Mouse (Mus musculus) forebrain, embryonic 15.5 days (tissue): ENCODE data around the gene Pde9a. TPM values are rescaled to one million over a fixed set of nuclear protein-coding genes. Genes with fewer than 3 reads are reported as not detected.

Experiments used
- ATAC-seq: fragments of 200-750 bp; cut with Nextera tagmentation; replicated peaks from 2 replicates; pipeline ENCODE4 v1.8.0; 2017; ENCODE audit warnings: mild to moderate bottlenecking, moderate TSS enrichment, moderate library complexity
- H3K27ac ChIP-seq: fragments of 300-500 bp; sonication (generic); replicated peaks from 2 replicates; pipeline ENCODE4 v1.5.1; 2015; ENCODE audit warnings: mild to moderate bottlenecking, inconsistent platforms
- H3K27me3 ChIP-seq: fragments of 300-500 bp; sonication (generic); 2 replicates; pipeline ENCODE4 v1.6.1; 2015; ENCODE audit warnings: inconsistent platforms
- H3K36me3 ChIP-seq: fragments of 300-500 bp; sonication (generic); 2 replicates; pipeline ENCODE4 v1.6.1; 2015; ENCODE audit warnings: mild to moderate bottlenecking, inconsistent platforms
- H3K4me1 ChIP-seq: fragments of 300-500 bp; sonication (generic); 2 replicates; pipeline ENCODE4 v1.6.1; 2015; ENCODE audit warnings: inconsistent platforms
- H3K4me2 ChIP-seq: fragments of 300-500 bp; sonication (generic); replicated peaks from 2 replicates; pipeline ENCODE4 v1.6.1; 2015; ENCODE audit warnings: mild to moderate bottlenecking, inconsistent platforms
- H3K4me3 ChIP-seq: fragments of 300-500 bp; sonication (generic); 2 replicates; pipeline ENCODE4 v1.5.1; 2015; ENCODE audit warnings: mild to moderate bottlenecking, inconsistent platforms
- H3K9ac ChIP-seq: fragments of 300-500 bp; sonication (generic); replicated peaks from 2 replicates; pipeline ENCODE4 v1.6.1; 2015; ENCODE audit warnings: mild to moderate bottlenecking, inconsistent platforms
- H3K9me3 ChIP-seq: fragments of 300-500 bp; sonication (generic); 2 replicates; pipeline ENCODE4 v1.6.1; 2016; ENCODE audit warnings: inconsistent platforms
- WGBS: fragments of 180-500 bp; shearing (Covaris S2); methylation state at CpG from one replicate; pipeline ENCODE4 v1.1.7; 2015; ENCODE audit warnings: mixed read lengths; 5-methylcytosine and 5-hydroxymethylcytosine counted together
- polyA plus RNA-seq: library from polyadenylated mRNA; unstranded; fragments of >200 nt; fragmentation: Nextera tagmentation; extraction: Ambion mirVana; gene quantifications from 2 replicates; pipeline ENCODE4 v1.2.1, GENCODE M21; 2015

The Pde9a gene
- polyA plus RNA-seq, 1 experiment from 2014 or later = 59.6 TPM

DNA sequence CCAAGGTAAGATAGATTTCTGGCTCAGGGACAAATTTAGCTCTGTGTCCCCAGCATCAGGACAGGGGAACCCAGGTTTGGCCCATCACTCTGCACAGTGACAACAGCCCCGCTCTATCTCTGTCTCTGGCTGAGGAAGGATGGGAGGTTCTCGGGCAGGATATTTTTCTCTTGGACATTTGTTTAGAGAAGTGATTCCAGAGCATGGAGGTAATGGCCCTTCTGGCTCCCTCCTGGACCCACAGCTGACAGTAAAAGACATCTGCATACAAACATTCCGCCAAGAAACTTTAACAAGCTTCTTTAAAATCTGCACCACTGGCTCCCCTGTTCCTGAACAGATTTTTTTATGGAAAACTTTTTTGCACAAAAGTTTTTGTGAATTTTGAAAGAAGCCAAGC, 67.5 kb downstream of the Pde9a start:
- Histone ChIP-seq H3K27ac (no peak overlapping the region), H3K36me3 (peaks cover 19% of the 10 kb centered on the region; the same call in 1 of the 2 replicates), H3K9ac (no peak overlapping the region), H3K4me1 (peaks cover 29% of the 10 kb centered on the region), H3K27me3 (no peaks in the 10 kb centered on the region), H3K9me3 (no peaks in the 10 kb centered on the region), H3K4me2 (no peak overlapping the region), H3K4me3 (no peak overlapping the region)
- WGBS = 90% methylated on average over 3 of the region's 3 CpGs
- ATAC-seq = no peak

DNA sequence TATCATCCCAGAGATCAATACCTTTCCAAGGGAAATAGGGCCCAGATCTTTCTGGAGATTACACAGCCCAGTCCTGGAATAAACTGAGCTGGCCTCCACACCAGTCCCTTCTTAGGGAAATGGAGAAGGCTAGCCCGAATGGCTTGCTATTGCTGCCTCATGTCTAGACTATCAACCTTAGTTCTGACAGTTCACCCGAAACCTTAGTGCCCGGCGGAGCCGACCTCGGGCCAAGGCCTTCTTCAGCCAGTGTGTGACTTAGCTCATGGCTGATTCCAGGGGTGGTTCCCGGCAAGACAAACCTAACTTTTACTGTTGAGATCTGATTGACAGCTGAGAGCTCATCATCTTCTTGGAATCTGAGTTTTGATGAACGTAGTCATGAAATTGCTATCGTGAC, 68.0 kb downstream of the Pde9a start:
- no peak overlapping the region for H3K9ac ChIP-seq
- 92% methylated on average over 9 of the region's 9 CpGs for WGBS
- H3K9me3 ChIP-seq = no peaks in the 10 kb centered on the region
- ATAC-seq = no peak
- H3K4me3 ChIP-seq = no peak overlapping the region
- H3K27ac ChIP-seq = no peak overlapping the region
- no peaks in the 10 kb centered on the region for H3K27me3 ChIP-seq
- H3K4me2 ChIP-seq = no peak overlapping the region
- H3K4me1 ChIP-seq = peaks cover 29% of the 10 kb centered on the region
- peaks cover 23% of the 10 kb centered on the region; the same call in 1 of the 2 replicates for H3K36me3 ChIP-seq

DNA sequence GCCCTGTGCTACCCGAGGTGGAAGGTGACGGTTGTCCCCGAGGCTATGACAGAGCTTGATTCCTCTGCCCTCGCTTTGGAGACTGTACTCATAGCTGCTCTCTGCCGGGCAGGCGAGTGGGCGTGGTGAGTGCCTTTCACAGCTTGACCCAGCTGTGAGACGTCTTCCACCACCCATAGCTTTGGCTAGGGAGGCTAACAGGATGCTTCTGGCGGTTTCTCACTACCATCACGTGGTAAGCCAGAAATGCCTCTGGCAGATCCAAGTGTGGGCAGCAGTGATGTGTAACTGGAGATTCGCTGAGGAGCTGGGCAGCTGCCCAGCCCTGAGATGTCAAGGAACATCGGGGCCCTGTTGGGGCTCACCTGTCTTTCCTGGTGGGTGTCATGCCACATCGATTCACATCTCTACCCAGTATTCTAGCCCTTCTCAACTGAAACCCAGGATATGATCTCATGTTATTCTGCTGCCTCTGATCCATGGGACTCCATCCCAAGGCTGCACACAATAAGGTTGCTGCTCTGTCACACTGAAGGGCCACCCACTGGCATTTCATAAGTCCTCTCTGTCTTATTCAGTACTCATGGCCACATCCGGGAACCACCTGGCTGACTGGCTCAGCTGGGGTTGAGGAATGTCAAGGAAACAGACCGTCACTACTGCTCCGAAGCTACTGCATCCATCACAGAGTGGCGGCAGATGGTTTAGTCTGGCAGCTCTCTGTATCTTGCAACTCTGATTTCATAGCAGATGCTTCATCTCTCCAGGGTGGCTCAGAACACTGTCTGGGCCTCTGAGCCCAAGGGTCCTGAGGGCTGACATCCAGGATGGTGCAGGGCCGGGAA, 70.9 kb downstream of the Pde9a start:
- WGBS = 72% methylated on average over 18 of the region's 18 CpGs
- peaks cover 10% of the 10 kb centered on the region; the same call in 1 of the 2 replicates for H3K4me1 ChIP-seq
- H3K36me3 ChIP-seq = peaks cover 45% of the 10 kb centered on the region
- H3K9me3 ChIP-seq = no peaks in the 10 kb centered on the region
- H3K4me2 ChIP-seq = no peak overlapping the region
- peak overlapping the region; percentile 79 for H3K27ac ChIP-seq
- no peak overlapping the region for H3K9ac ChIP-seq
- ATAC-seq = peak; percentile 58
- H3K4me3 ChIP-seq = no peak overlapping the region
- no peaks in the 10 kb centered on the region for H3K27me3 ChIP-seq

GRCm38 (mm10) chr17:31460416-31460815, 74.4 kb downstream of the Pde9a start:
- Histone ChIP-seq H3K4me1 (peaks cover 10% of the 10 kb centered on the region; the same call in 1 of the 2 replicates), H3K4me2 (no peak overlapping the region), H3K9me3 (no peaks in the 10 kb centered on the region), H3K27me3 (no peaks in the 10 kb centered on the region), H3K4me3 (no peak overlapping the region), H3K9ac (no peak overlapping the region), H3K27ac (no peak overlapping the region), H3K36me3 (peaks cover 63% of the 10 kb centered on the region)
- 60% methylated on average over 4 of the region's 4 CpGs for WGBS
- no peak for ATAC-seq

DNA sequence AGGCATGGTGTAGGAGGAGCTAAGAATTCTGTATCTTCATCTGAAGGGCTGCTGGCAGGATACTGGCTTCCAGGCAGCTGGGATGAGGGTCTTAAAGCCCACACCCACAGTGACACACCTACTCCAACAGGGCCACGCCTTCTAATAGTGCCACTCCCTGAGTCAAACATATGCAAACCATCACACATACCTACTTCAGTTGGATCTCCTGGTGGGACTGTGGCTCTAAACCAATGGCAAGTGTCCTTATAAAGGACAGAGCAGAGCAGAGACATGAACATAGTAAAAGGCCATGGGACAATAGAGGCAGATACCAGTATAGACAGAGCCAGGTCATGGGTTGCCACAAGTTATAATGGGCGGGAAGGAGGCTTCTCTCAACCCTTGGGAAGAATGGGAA, 76.5 kb downstream of the Pde9a start:
- WGBS = 84% methylated on average over 2 of the region's 2 CpGs
- no peak overlapping the region for H3K4me3 ChIP-seq
- peaks cover 1% of the 10 kb centered on the region; the same call in 1 of the 2 replicates for H3K4me1 ChIP-seq
- peaks cover 72% of the 10 kb centered on the region for H3K36me3 ChIP-seq
- no peak for ATAC-seq
- no peak overlapping the region for H3K4me2 ChIP-seq
- H3K9ac ChIP-seq = no peak overlapping the region
- H3K27ac ChIP-seq = no peak overlapping the region
- H3K9me3 ChIP-seq = no peaks in the 10 kb centered on the region
- H3K27me3 ChIP-seq = no peaks in the 10 kb centered on the region

- H3K4me3 ChIP-seq = no peak overlapping the region
- H3K4me1 ChIP-seq = peaks cover 8% of the 10 kb centered on the region
- ATAC-seq = no peak
- 92% methylated on average over 3 of the region's 3 CpGs for WGBS
- H3K9me3 ChIP-seq = no peaks in the 10 kb centered on the region
- peaks cover 80% of the 10 kb centered on the region for H3K36me3 ChIP-seq
- no peak overlapping the region for H3K9ac ChIP-seq
- no peak overlapping the region for H3K4me2 ChIP-seq
- H3K27me3 ChIP-seq = no peaks in the 10 kb centered on the region
- H3K27ac ChIP-seq = no peak overlapping the region
Measured at GRCm38 (mm10) chr17:31466854-31467253, 80.8 kb downstream of the Pde9a start.

- 84% methylated on average over 5 of the region's 5 CpGs for WGBS
- Histone ChIP-seq H3K27ac (no peak overlapping the region), H3K4me2 (no peak overlapping the region), H3K27me3 (no peaks in the 10 kb centered on the region), H3K36me3 (peaks cover 79% of the 10 kb centered on the region), H3K9ac (no peak overlapping the region), H3K4me1 (peaks cover 8% of the 10 kb centered on the region), H3K4me3 (no peak overlapping the region), H3K9me3 (no peaks in the 10 kb centered on the region)
- ATAC-seq = no peak
Measured at GRCm38 (mm10) chr17:31468496-31468895, 82.5 kb downstream of the Pde9a start.

DNA sequence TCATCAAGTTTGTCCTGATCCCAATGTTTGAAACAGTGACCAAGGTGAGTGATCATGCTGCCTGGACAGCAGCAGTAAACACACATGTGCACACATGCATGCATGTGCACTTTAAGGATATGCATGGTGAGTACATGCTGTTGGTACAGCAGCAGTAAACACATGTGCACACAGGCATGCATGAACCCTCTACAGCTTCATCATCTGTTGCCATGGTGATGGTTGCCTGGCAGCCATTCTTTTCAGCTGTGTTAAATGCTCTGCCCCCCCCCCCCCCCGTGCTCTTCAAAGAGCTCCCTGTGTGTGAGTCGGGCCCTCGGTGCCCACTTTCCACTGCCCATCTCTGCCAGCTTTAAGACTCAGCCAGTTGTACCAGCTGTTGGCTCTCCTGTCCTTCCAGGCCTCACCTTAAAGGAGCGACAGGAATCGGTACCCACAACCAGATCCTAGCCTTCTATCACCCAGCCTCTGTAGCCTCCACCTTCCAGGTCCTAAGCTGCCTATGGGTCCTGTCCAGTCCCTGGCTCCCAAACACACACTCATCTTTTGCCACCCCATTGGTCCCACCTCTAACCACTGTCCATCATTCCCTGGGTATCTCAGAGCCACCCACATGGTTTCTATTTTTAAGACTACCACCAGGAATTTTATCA, 84.9 kb downstream of the Pde9a start:
- H3K36me3 ChIP-seq = peaks cover 83% of the 10 kb centered on the region
- H3K27ac ChIP-seq = no peak overlapping the region
- no peak overlapping the region for H3K4me3 ChIP-seq
- ATAC-seq = peak; percentile 60
- H3K27me3 ChIP-seq = no peaks in the 10 kb centered on the region
- peaks cover 8% of the 10 kb centered on the region for H3K4me1 ChIP-seq
- H3K9ac ChIP-seq = no peak overlapping the region
- no peak overlapping the region for H3K4me2 ChIP-seq
- WGBS = 36% methylated on average over 5 of the region's 5 CpGs
- H3K9me3 ChIP-seq = no peaks in the 10 kb centered on the region

- Histone ChIP-seq H3K4me3 (no peak overlapping the region), H3K27me3 (no peaks in the 10 kb centered on the region), H3K27ac (no peak overlapping the region), H3K9me3 (no peaks in the 10 kb centered on the region), H3K4me2 (no peak overlapping the region), H3K36me3 (peaks cover 54% of the 10 kb centered on the region), H3K4me1 (peaks cover 8% of the 10 kb centered on the region), H3K9ac (no peak overlapping the region)
- 82% methylated on average over 6 of the region's 6 CpGs for WGBS
- no peak for ATAC-seq
Measured at GRCm38 (mm10) chr17:31474388-31474787, 88.4 kb downstream of the Pde9a start.

DNA sequence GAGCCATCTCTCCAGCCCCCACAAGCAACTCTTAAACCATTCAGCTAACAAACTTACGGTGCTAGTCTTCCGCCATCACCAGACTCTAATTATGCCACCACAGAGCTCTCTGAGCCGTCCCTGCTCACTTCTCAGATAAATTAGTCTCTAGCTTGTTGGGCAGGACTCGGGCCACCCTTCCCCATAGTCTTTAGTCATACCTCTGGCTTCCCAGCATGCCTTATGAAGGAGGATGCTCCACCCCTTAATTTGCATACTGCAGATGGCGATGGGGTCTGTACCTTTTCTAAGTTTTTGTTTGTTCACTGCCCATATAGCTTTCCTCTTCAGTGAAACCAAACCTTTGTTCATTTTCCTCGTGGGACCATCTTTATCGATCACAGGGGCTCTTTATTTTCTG, 92.6 kb downstream of the Pde9a start:
- no peaks in the 10 kb centered on the region for H3K9me3 ChIP-seq
- H3K36me3 ChIP-seq = peaks cover 20% of the 10 kb centered on the region
- H3K4me1 ChIP-seq = no peaks in the 10 kb centered on the region
- no peaks in the 10 kb centered on the region for H3K27me3 ChIP-seq
- 78% methylated on average over 7 of the region's 7 CpGs for WGBS
- H3K4me2 ChIP-seq = no peak overlapping the region
- no peak overlapping the region for H3K4me3 ChIP-seq
- ATAC-seq = no peak
- H3K9ac ChIP-seq = no peak overlapping the region
- H3K27ac ChIP-seq = no peak overlapping the region

DNA sequence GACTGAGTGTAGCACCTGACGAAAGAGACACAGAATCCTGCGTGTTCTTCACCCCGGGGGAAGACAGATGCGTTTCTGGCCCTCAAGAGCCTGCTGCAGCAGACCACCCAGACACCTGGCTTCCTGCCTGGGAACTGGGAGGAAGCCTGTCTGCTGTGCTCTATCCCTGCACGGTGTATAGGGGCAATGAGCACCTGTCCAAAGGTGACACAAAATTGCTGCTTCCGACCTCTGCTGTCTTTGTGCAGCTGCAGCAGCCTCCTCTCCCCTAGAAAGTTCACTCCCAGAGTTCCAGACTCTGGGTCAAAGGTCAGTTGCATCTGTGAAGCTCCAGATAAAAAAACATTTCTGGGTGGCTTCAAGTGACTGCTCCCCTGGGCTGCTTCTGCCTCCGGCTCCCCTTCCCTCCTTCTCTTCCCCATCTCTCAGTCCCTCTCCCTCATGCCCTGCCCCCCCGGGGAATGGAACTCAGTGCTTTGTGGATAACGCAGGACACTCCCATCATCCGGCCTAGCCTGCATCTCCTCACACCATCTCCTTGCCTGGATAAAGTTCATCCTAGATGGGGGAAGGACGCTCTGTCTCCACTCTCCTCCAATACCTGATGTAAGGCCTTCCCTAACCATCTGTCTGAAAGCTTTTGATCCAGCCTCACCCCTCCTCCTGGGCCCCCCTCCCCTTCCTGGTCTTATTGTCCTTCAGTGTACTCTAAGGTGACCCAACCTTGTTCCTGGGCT, 93.3 kb downstream of the Pde9a start:
- ATAC-seq = no peak
- no peaks in the 10 kb centered on the region for H3K9me3 ChIP-seq
- no peak overlapping the region for H3K4me3 ChIP-seq
- no peak overlapping the region for H3K4me2 ChIP-seq
- no peaks in the 10 kb centered on the region for H3K4me1 ChIP-seq
- no peaks in the 10 kb centered on the region for H3K27me3 ChIP-seq
- H3K36me3 ChIP-seq = peaks cover 14% of the 10 kb centered on the region
- H3K9ac ChIP-seq = no peak overlapping the region
- WGBS = 64% methylated on average over 11 of the region's 11 CpGs
- no peak overlapping the region for H3K27ac ChIP-seq

DNA sequence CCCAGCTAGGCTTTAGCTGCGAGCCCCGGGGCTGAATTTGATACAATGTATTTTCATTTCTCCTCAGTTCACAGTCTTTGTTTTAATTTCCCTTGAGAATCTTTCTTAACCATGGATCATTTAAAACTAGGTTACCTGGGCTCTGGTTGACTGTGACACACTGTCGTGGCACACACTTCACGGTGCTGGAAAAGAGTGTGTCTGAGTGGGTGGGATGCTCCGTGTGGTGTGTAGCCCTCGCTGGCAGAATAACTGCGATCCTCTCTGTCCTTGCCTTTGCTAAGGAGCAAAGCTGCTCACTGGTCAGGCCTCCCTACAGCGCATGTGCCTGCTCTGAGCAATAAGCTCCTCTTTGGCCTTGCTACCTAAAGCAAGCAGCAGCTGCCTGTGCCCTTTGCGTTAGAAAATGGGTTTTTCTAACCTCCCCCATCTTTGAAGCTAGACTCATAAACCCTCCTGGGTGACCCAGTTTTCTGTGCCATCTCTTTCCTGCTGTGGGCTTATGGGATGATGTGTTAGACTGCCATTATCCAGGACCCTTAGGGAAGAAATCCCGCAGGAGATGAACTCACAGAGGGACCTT, 100.7 kb downstream of the Pde9a start:
- 0 out of 2 replicates have a peak overlapping the region, but pooled peaks have one; percentile 8 for H3K27ac ChIP-seq
- H3K4me3 ChIP-seq = no peak overlapping the region
- H3K4me1 ChIP-seq = no peaks in the 10 kb centered on the region; the same call in 1 of the 2 replicates
- WGBS = 66% methylated on average over 10 of the region's 10 CpGs
- H3K27me3 ChIP-seq = no peaks in the 10 kb centered on the region
- no peaks in the 10 kb centered on the region for H3K9me3 ChIP-seq
- no peaks in the 10 kb centered on the region for H3K36me3 ChIP-seq
- H3K4me2 ChIP-seq = no peak overlapping the region
- no peak for ATAC-seq
- no peak overlapping the region for H3K9ac ChIP-seq
